Mouse (Mus musculus) lung, postnatal 0 days (tissue): ENCODE results near the gene Gpnmb.

Experiments used
- CTCF ChIP-seq: IDR thresholded peaks from 2 replicates; pipeline ENCODE4 v1.5.1; 2016; ENCODE audit warnings: antibody characterized with exemption, mild to moderate bottlenecking
- EP300 ChIP-seq: IDR thresholded peaks from 2 replicates; pipeline ENCODE4 v1.6.1; 2016; ENCODE audit warnings: antibody characterized with exemption, mild to moderate bottlenecking, control low read depth

DNA sequence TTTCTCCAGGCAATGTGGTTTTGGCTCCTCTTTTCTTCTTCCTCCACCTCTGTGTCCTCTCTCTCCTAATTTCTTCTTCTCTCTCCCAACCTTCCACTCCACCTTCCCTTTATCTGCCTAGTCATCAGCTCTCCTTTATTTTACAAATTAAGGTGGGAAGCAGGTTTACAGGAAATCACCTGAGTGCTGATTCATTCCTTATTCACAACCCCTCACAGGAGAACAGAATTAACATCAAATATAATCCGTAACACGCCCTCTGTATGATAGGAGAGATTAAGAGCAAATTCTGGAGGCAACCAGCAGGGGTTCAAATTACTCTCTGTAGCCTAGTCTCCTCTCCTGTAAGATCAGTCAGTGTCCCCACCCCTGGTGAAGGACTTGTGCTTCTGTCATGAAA lies 14.0 kb upstream of the Gpnmb start:
- TF ChIP-seq CTCF = no peak
- TF ChIP-seq EP300 = no peak
